ENCODE assay signal across 27 mouse cellular contexts in genomic region chr12:105145714-105146113, GRCm38 (mm10). TPM values are rescaled to one million over a fixed set of nuclear protein-coding genes. Genes with fewer than 3 reads are reported as not detected.
A peak's percentile ranks its signal among the peaks of the same experiment; 100 is the strongest.
DNase-seq lines count a peak whose midpoint lies in the region; ATAC-seq lines count a peak whose summit lies in the region.
"Had no signal": no experiment of that assay in that cellular context is flagged by ENCODE, and none has a peak within 500 bp of the region (broad histone marks: within the 10 kb centered on the region; RNA-seq: fewer than 3 reads in every experiment).

Tcl1b2 (plus strand) TSS chr12:105146014.

- H3K9ac ChIP-seq in heart, embryonic 12.5 days: no peak within 1 kb of the TSS
- H3K9ac ChIP-seq in midbrain, embryonic 13.5 days (replicated peaks): no peak within 1 kb of the TSS

- no peaks in the 10 kb centered on the region for H3K36me3 ChIP-seq in heart, embryonic 10.5 days
- no peaks in the 10 kb centered on the region for H3K36me3 ChIP-seq in heart, embryonic 12.5 days
- no peaks in the 10 kb centered on the region for H3K36me3 ChIP-seq in limb, embryonic 10.5 days
- no peaks in the 10 kb centered on the region for H3K36me3 ChIP-seq in midbrain, embryonic 13.5 days
- H3K36me3 ChIP-seq: G1E had no signal

- H3K9me3 ChIP-seq in heart, embryonic 10.5 days: no peaks in the 10 kb centered on the region
- H3K9me3 ChIP-seq in heart, embryonic 12.5 days (replicated peaks): 0 out of 2 replicates have a peak, but pooled peaks cover 3% of the 10 kb centered on the region
- no peaks in the 10 kb centered on the region for H3K9me3 ChIP-seq in limb, embryonic 10.5 days (replicated peaks)
- peaks cover under 1% of the 10 kb centered on the region; the same call in 1 of the 2 replicates for H3K9me3 ChIP-seq in midbrain, embryonic 13.5 days

- 68% methylated on average over 3 of the region's 3 CpGs for WGBS in heart, embryonic 10.5 days
- 69% methylated on average over 3 of the region's 3 CpGs for WGBS in heart, embryonic 12.5 days
- WGBS in limb, embryonic 10.5 days: 81% methylated on average over 3 of the region's 3 CpGs
- WGBS in midbrain, embryonic 13.5 days: 80% methylated on average over 3 of the region's 3 CpGs

- H3K4me1 ChIP-seq in heart, embryonic 10.5 days: no peaks in the 10 kb centered on the region
- no peaks in the 10 kb centered on the region for H3K4me1 ChIP-seq in heart, embryonic 12.5 days (replicated peaks)
- H3K4me1 ChIP-seq in limb, embryonic 10.5 days: no peaks in the 10 kb centered on the region
- no peaks in the 10 kb centered on the region for H3K4me1 ChIP-seq in midbrain, embryonic 13.5 days (replicated peaks)

- no peak within 1 kb of the TSS for H3K4me3 ChIP-seq in heart, embryonic 10.5 days
- H3K4me3 ChIP-seq in heart, embryonic 12.5 days: no peak within 1 kb of the TSS
- H3K4me3 ChIP-seq in limb, embryonic 10.5 days: no peak within 1 kb of the TSS
- H3K4me3 ChIP-seq in midbrain, embryonic 13.5 days (replicated peaks): no peak within 1 kb of the TSS

- no peak for ATAC-seq in heart, embryonic 12.5 days (ENCODE audit: insufficient number of reproducible peaks, low FRiP score)
- no peak for ATAC-seq in midbrain, embryonic 13.5 days
- ATAC-seq: activated CD4-positive, CD25-positive, alpha-beta regulatory T cell, adult 4 months; CD4-positive, CD25-positive, alpha-beta regulatory T cell, adult 4 months; Patski had no signal

- DNase-seq in heart, adult 11 months: peak; percentile 21
- no peak for DNase-seq in heart, postnatal 4 days
- DNase-seq in heart, embryonic 10.5 days (ENCODE audit: low spot score): peak; percentile 36
- DNase-seq in testis, postnatal 10 days (ENCODE audit: low spot score): peak; percentile 3
- DNase-seq in testis, postnatal 14 days (ENCODE audit: low spot score): no peak
- peak; percentile 10 for DNase-seq in limb, embryonic 10.5 days (ENCODE audit: low spot score)
- DNase-seq: adrenal gland, adult 2 months; adrenal gland, adult 8-10 months; adrenal gland, postnatal 10 days; adrenal gland, postnatal 14 days; adrenal gland, postnatal 25 days; adrenal gland, postnatal 36 days; B cell, adult 2 months; cerebellum, adult 11 months; cerebellum, adult 11-12 months had no signal

- no peaks in the 10 kb centered on the region for H3K27me3 ChIP-seq in heart, embryonic 10.5 days (ENCODE audit: insufficient read depth, poor library complexity, severe bottlenecking)
- H3K27me3 ChIP-seq in heart, embryonic 12.5 days (replicated peaks): no peaks in the 10 kb centered on the region
- no peaks in the 10 kb centered on the region for H3K27me3 ChIP-seq in limb, embryonic 10.5 days (ENCODE audit: low read depth, poor library complexity, severe bottlenecking)
- H3K27me3 ChIP-seq in midbrain, embryonic 13.5 days: no peaks in the 10 kb centered on the region
- H3K27me3 ChIP-seq: Patski had no signal

- H3K4me2 ChIP-seq in heart, embryonic 12.5 days: no peak within 1 kb of the TSS
- H3K4me2 ChIP-seq in midbrain, embryonic 13.5 days (replicated peaks): no peak within 1 kb of the TSS

- no peak within 1 kb of the TSS for H3K27ac ChIP-seq in heart, embryonic 10.5 days
- no peak within 1 kb of the TSS for H3K27ac ChIP-seq in heart, embryonic 12.5 days (ENCODE audit: poor library complexity, severe bottlenecking)
- H3K27ac ChIP-seq in limb, embryonic 10.5 days: no peak within 1 kb of the TSS
- H3K27ac ChIP-seq in midbrain, embryonic 13.5 days: no peak within 1 kb of the TSS

RNA-seq across cellular contexts. Expression of gene Tcl1b2, which starts in this region (rescaled TPM):
- not detected for total RNA-seq in heart, postnatal 4 days (2021)
- not detected in 2 replicates for polyA plus RNA-seq in heart, embryonic 10.5 days (2016; fragmentation: Nextera tagmentation; extraction: Ambion mirVana)
- not detected in 2 replicates for polyA plus RNA-seq in heart, embryonic 12.5 days (2016; fragmentation: Nextera tagmentation; extraction: Ambion mirVana)
- not detected in 2 replicates for polyA plus RNA-seq in limb, embryonic 10.5 days (2016; fragmentation: Nextera tagmentation; extraction: Ambion mirVana)
- polyA plus RNA-seq in midbrain, embryonic 13.5 days (2015; fragmentation: Nextera tagmentation; extraction: Ambion mirVana): not detected in 2 replicates
- total RNA-seq: adrenal gland, adult 18-20 months; adrenal gland, adult 2 months; adrenal gland, adult 8-10 months; adrenal gland, postnatal 10 days; adrenal gland, postnatal 14 days; adrenal gland, postnatal 25 days; adrenal gland, postnatal 36 days; adrenal gland, postnatal 4 days; CH12.LX; ES-E14; G1E; MEL had no signal
- polyA plus RNA-seq: activated CD4-positive, CD25-positive, alpha-beta regulatory T cell, adult 4 months; adrenal gland, adult 2 months; C2C12; CD4-positive, CD25-positive, alpha-beta regulatory T cell, adult 4 months; G1E; Patski had no signal

Comparison
In these comparisons a context has a peak if more than half of its experiments do, and no peak if none do; other contexts are left out.
1. DNase-seq: peak in heart, adult 11 months (single experiment) and testis, postnatal 10 days (single experiment); none in heart, postnatal 4 days (single experiment) and testis, postnatal 14 days (single experiment).
2. Peak in DNase-seq in heart, embryonic 10.5 days; RNA of the gene not detected or under 1 TPM.
3. Peak in DNase-seq in limb, embryonic 10.5 days; RNA of the gene not detected or under 1 TPM.